Mouse (Mus musculus): ENCODE data around the gene Arrdc2.

- peak in 2 of 3 experiments; percentile 38 to 55; a peak in 4 of 6 replicates for TF ChIP-seq CTCF (IDR thresholded peaks at IDR 0.05 in 2 of 3, conservative IDR thresholded peaks at IDR 0.05 in 1 of 3; ENCODE audit: control insufficient read depth in 1 of 3, insufficient read depth in 1 of 3, low read depth in 2 of 3, low read length in 3 of 3, poor library complexity in 1 of 3, severe bottlenecking in 1 of 3)
- no peak for TF ChIP-seq MXI1 (IDR thresholded peaks at IDR 0.05; ENCODE audit: low read depth, low read length)
- no peak for TF ChIP-seq POLR2A (IDR thresholded peaks at IDR 0.05; ENCODE audit: control insufficient read depth in 1 of 2, insufficient read depth in 1 of 2, low read depth in 1 of 2, low read length in 2 of 2, poor library complexity in 1 of 2)
- no peak for TF ChIP-seq ZNF384 (IDR thresholded peaks at IDR 0.05; ENCODE audit: low read depth, low read length)
- TF ChIP-seq BHLHE40 (IDR thresholded peaks at IDR 0.05; ENCODE audit: borderline replicate concordance, low read depth, low read length) = no peak
- no peak for TF ChIP-seq E2F4 (IDR thresholded peaks at IDR 0.05; ENCODE audit: borderline replicate concordance, low read depth, low read length)
- no peak for TF ChIP-seq ZMIZ1 (IDR thresholded peaks at IDR 0.05; ENCODE audit: low read depth, low read length)
These were observed 29.2 kb upstream of the Arrdc2 start for GRCm38 (mm10) chr8:70868559-70869198.

Measured in MEL (cell line).